Mouse (Mus musculus): Measurements from ENCODE around the gene AU040320. TPM values are rescaled to one million over a fixed set of nuclear protein-coding genes. Genes with fewer than 3 reads are reported as not detected.

Gene AU040320
- polyA plus RNA-seq, 1 experiment from 2014 or later, result 21.1 TPM

DNA sequence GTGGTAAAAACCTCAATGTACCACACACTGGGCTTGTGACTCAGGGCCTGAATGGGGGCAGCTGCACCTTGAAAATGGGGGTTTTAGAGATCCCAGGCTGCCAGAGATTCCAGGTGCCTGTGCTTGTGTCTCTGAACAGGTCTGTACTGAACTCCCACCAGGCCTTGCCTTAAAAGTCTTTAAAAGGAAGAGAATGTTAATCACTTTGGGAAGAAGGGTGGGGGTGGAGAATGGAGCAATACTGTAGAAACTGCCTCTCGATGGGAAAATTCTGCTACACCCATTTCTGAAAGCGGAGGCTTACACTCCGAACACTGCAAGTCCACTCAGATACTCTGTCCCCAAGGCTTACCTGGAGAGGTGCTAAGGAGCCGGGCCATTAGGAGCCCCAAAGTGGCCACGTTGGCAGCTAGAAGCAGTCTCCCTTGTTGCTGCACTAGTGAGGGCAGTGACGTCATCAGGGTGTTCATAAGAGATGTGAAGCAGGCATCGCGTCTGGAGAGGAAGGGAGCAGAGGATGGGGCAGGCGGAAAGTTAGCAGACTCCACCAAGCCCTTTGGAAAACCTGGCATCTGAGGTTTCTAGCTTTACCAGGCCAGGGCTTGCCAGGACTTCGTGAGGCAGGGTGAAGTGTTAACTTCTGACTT, 7.0 kb upstream of the AU040320 start:
- no peaks in the 10 kb centered on the region for H3K9me3 ChIP-seq (replicated peaks; ENCODE audit: control insufficient read depth, low read length)
- H3K4me1 ChIP-seq (ENCODE audit: control insufficient read depth, insufficient read depth, low read length), result peaks cover 11% of the 10 kb centered on the region
- no peak overlapping the region for H3K27ac ChIP-seq (ENCODE audit: low read length)
- no peak overlapping the region for H3K4me3 ChIP-seq (ENCODE audit: low read length)
- H3K4me2 ChIP-seq (ENCODE audit: low read depth, low read length), result no peak overlapping the region
- H3K27me3 ChIP-seq (ENCODE audit: control insufficient read depth, insufficient read depth, low read length), result no peaks in the 10 kb centered on the region
- ATAC-seq (replicated peaks; ENCODE audit: extremely low read depth, insufficient read depth, low FRiP score), result no peak
- no peak overlapping the region for H3K9ac ChIP-seq (ENCODE audit: low read length)
- WGBS, result 70% methylated on average over 10 of the region's 10 CpGs
- peaks cover 24% of the 10 kb centered on the region for H3K36me3 ChIP-seq (ENCODE audit: control insufficient read depth, insufficient read depth)

DNA sequence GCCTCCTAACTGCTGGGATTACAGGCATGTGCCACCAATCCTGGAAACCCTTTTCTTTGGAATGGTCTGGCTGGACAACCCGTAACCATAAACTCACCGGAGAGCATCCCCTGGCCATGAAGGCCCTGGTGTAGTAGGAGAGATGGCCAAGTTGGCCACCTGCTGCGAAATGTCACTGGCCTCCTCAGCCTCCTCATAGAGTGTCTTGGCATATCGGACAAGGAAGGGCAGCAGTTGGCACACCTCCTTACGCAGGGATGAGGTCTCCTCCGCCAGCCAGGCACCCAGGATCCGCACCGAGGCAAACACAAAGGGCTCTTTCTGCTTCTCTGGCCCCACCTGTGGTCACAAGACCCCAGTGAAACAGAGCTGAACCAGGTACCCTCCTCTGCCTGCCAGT, 5.0 kb upstream of the AU040320 start:
- no peak for ATAC-seq (replicated peaks; ENCODE audit: extremely low read depth, insufficient read depth, low FRiP score)
- 92% methylated on average over 8 of the region's 8 CpGs for WGBS
- Histone ChIP-seq H3K4me1 (ENCODE audit: control insufficient read depth, insufficient read depth, low read length) (peaks cover 21% of the 10 kb centered on the region), H3K36me3 (ENCODE audit: control insufficient read depth, insufficient read depth) (peaks cover 24% of the 10 kb centered on the region), H3K27ac (ENCODE audit: low read length) (no peak overlapping the region), H3K27me3 (ENCODE audit: control insufficient read depth, insufficient read depth, low read length) (no peaks in the 10 kb centered on the region), H3K9me3 (replicated peaks; ENCODE audit: control insufficient read depth, low read length) (no peaks in the 10 kb centered on the region), H3K4me3 (ENCODE audit: low read length) (no peak overlapping the region), H3K9ac (ENCODE audit: low read length) (no peak overlapping the region), H3K4me2 (ENCODE audit: low read depth, low read length) (no peak overlapping the region)

DNA sequence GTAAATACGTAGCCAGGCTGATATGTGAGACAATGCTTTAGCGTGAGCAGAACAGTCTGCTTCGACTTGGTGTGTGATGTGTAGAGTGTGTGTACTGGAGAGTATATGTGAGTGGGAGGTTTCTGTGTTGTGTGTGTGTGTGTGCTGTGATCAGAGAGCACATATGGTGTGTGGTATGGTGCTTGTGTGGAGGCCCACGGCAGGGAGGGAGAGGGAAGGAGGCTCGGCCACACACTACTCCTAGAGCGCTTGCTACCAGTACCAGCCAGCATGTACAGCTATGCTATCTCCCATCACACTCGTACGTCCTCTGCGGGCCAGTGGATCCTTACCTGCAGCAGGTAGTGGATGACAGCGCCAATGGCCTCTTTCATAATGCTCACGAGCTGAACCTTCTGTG, 3.8 kb upstream of the AU040320 start:
- Histone ChIP-seq H3K9me3 (replicated peaks; ENCODE audit: control insufficient read depth, low read length) (no peaks in the 10 kb centered on the region), H3K9ac (ENCODE audit: low read length) (no peak overlapping the region), H3K4me2 (ENCODE audit: low read depth, low read length) (no peak overlapping the region), H3K4me3 (ENCODE audit: low read length) (no peak overlapping the region), H3K27me3 (ENCODE audit: control insufficient read depth, insufficient read depth, low read length) (no peaks in the 10 kb centered on the region), H3K27ac (ENCODE audit: low read length) (no peak overlapping the region), H3K4me1 (ENCODE audit: control insufficient read depth, insufficient read depth, low read length) (peaks cover 25% of the 10 kb centered on the region), H3K36me3 (ENCODE audit: control insufficient read depth, insufficient read depth) (peaks cover 22% of the 10 kb centered on the region)
- ATAC-seq (replicated peaks; ENCODE audit: extremely low read depth, insufficient read depth, low FRiP score), result no peak
- WGBS, result 88% methylated on average over 11 of the region's 11 CpGs

DNA sequence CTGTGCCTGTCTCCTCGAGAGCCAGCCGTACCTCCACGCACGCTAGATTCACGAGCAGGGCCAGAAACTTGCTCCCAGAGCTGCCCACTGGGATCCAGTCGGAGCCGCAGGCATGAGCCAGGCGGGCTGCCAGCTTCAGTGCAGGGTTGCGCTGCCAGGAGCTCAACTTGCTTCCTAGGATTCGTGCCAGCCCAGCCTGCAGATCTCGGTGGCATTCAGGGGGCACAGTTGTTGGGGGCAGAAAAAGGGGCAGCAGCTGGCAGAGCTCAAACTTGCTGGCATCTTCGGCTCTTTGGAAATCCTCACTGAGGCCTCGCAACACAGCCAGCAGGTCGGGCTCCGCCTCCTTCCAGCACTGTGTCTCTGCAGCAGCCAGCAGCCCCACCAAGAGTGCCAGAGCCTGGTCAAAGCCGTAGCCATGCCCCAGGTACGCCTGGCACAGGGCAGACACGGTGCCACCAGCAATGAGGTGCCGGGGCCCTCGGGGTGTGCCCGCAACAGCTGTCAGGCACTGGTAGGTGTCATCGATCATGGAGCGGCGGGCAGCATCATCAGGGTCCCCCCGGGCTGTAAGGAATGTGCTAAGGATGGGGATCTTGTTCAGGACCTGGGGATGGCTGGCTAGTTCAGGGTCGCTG, 3.2 kb upstream of the AU040320 start:
- H3K36me3 ChIP-seq (ENCODE audit: control insufficient read depth, insufficient read depth), result peaks cover 16% of the 10 kb centered on the region
- H3K4me3 ChIP-seq (ENCODE audit: low read length), result no peak overlapping the region
- H3K27me3 ChIP-seq (ENCODE audit: control insufficient read depth, insufficient read depth, low read length), result no peaks in the 10 kb centered on the region
- H3K4me2 ChIP-seq (ENCODE audit: low read depth, low read length), result no peak overlapping the region
- no peak for ATAC-seq (replicated peaks; ENCODE audit: extremely low read depth, insufficient read depth, low FRiP score)
- WGBS, result 81% methylated on average over 26 of the region's 26 CpGs
- no peak overlapping the region for H3K27ac ChIP-seq (ENCODE audit: low read length)
- H3K4me1 ChIP-seq (ENCODE audit: control insufficient read depth, insufficient read depth, low read length), result peaks cover 26% of the 10 kb centered on the region
- H3K9ac ChIP-seq (ENCODE audit: low read length), result no peak overlapping the region
- H3K9me3 ChIP-seq (replicated peaks; ENCODE audit: control insufficient read depth, low read length), result no peaks in the 10 kb centered on the region

DNA sequence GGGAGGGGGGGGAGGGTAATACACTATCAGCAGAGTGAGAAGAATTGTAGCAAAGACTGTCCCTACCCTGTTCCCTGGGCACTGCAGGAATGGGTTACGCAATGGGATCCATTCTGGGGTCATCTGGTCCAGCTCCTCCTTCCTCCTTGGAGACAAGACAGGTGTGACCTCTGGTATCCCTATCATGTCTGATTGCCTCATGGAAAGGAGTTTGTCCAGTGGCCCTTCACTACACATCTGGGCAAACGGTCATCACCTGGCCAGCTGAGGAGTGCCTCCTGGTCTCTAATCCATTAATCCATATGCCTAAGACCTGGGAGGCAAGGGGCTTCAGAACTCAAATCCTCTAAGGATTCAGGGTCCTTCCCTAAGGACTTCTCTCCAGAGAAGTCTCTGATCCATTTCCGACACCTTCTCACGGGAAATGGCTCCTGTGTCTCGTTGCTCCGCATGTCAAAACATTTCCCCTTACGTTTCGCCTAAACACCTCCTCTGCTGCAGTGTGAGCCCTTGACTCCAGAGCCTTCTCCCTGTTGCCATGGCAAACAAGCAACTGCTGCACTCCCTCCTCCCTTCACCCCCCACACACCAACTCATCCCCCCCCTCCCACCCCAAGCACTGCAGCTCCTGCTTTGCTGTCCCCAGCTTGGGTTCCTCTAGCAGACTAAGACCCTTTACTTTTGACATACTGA, 2.3 kb upstream of the AU040320 start:
- Histone ChIP-seq H3K27me3 (ENCODE audit: control insufficient read depth, insufficient read depth, low read length) (no peaks in the 10 kb centered on the region), H3K9ac (ENCODE audit: low read length) (no peak overlapping the region), H3K4me3 (ENCODE audit: low read length) (no peak overlapping the region), H3K27ac (ENCODE audit: low read length) (no peak overlapping the region), H3K9me3 (replicated peaks; ENCODE audit: control insufficient read depth, low read length) (no peaks in the 10 kb centered on the region), H3K36me3 (ENCODE audit: control insufficient read depth, insufficient read depth) (peaks cover 16% of the 10 kb centered on the region), H3K4me1 (ENCODE audit: control insufficient read depth, insufficient read depth, low read length) (peaks cover 26% of the 10 kb centered on the region), H3K4me2 (ENCODE audit: low read depth, low read length) (no peak overlapping the region)
- no peak for ATAC-seq (replicated peaks; ENCODE audit: extremely low read depth, insufficient read depth, low FRiP score)
- 74% methylated on average over 8 of the region's 8 CpGs for WGBS

DNA sequence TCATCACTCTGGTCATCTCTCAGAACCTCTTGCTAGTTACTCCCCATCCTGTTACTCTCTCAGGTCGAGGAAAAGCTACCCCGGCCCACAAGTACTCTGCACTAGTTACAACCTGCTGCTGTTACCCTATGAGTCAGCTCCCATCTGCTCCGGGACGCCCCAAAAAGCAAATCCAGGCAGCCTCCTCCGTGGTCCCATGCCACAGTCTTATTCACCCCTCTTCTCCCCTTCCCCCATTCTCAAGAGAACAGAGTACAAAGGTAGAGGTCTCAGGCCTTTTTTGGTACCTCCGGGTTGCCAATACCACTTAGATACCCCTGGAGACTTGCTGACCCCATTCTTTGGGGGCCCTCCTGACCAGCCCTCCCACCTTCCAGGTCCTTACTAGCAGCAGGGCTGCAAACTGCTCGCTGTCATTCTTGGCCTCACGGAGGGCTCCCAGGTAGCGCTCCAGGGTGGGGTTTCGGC, 1.8 kb upstream of the AU040320 start:
- Histone ChIP-seq H3K27ac (ENCODE audit: low read length) (no peak overlapping the region), H3K27me3 (ENCODE audit: control insufficient read depth, insufficient read depth, low read length) (no peaks in the 10 kb centered on the region), H3K4me1 (ENCODE audit: control insufficient read depth, insufficient read depth, low read length) (peaks cover 26% of the 10 kb centered on the region), H3K9ac (ENCODE audit: low read length) (peak overlapping the region; percentile 93; the same call in 1 of the 2 replicates), H3K9me3 (replicated peaks; ENCODE audit: control insufficient read depth, low read length) (no peaks in the 10 kb centered on the region), H3K4me3 (ENCODE audit: low read length) (peak overlapping the region; percentile 82; the same call in 1 of the 2 replicates), H3K36me3 (ENCODE audit: control insufficient read depth, insufficient read depth) (peaks cover 11% of the 10 kb centered on the region), H3K4me2 (ENCODE audit: low read depth, low read length) (peak overlapping the region; percentile 100)
- WGBS, result 59% methylated on average over 10 of the region's 10 CpGs
- ATAC-seq (replicated peaks; ENCODE audit: extremely low read depth, insufficient read depth, low FRiP score), result no peak

DNA sequence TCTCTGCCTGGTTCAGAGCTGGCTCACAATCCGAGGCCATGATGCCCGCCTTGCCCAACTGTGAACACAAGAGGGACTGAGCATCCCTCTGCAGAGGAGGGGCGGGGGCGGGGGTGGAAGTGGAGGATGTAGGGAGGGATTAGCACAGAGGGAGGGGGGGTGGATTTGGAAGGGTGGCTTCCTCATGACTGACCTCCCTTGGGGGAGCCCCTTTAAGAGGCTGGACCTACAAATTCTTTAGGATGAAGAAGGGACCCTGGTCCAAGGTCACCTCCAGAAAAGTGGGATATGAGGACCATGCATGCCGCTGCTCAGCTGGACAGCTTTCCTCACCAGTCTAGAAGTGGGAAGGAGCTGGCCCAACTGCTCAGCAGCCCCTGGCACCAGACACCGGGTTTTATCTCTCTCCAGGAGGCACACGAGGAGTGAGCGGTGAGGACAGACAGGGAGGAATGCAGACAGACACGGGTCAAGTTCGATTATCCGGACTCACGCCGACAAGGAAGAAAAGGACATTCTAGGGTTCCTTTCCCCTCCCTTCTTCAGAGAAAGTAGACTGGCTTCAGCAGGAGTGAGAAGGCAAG, 1.2 kb upstream of the AU040320 start:
- WGBS, result 5% methylated on average over 13 of the region's 13 CpGs
- ATAC-seq (replicated peaks; ENCODE audit: extremely low read depth, insufficient read depth, low FRiP score), result no peak
- Histone ChIP-seq H3K27ac (ENCODE audit: low read length) (peak overlapping the region; percentile 49), H3K36me3 (ENCODE audit: control insufficient read depth, insufficient read depth) (peaks cover 9% of the 10 kb centered on the region), H3K9me3 (replicated peaks; ENCODE audit: control insufficient read depth, low read length) (no peaks in the 10 kb centered on the region), H3K4me1 (ENCODE audit: control insufficient read depth, insufficient read depth, low read length) (peaks cover 30% of the 10 kb centered on the region), H3K4me3 (ENCODE audit: low read length) (peak overlapping the region; percentile 82), H3K27me3 (ENCODE audit: control insufficient read depth, insufficient read depth, low read length) (no peaks in the 10 kb centered on the region), H3K9ac (ENCODE audit: low read length) (peak overlapping the region; percentile 93), H3K4me2 (ENCODE audit: low read depth, low read length) (peak overlapping the region; percentile 100)

DNA sequence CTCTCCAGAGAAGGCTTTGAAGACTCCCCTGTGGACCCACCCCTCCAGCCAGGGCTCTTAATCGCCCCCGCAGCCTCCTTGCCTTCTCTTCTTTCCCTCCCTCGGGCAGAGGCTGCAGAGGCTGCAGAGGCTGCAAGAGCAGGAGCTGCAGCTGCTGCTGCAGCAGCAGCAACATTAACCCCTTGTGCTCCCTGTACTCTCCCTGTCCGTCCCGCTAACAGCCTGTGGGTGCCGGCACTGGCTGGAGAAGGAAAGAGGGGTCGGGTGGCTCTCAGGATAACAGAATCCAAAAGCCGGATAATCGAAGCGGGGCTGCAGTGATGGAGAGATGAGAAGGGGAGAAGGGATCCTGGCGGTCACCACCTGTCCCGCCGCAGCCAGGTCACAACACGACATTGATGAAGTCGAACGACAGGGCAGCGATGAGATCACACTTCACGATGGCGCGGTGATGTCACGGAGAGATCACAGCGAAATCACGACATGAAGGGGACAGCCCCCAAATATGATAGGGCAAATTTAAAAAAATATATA, 669 bp upstream of the AU040320 start:
- H3K27ac ChIP-seq (ENCODE audit: low read length), result peak overlapping the region; percentile 52
- ATAC-seq (replicated peaks; ENCODE audit: extremely low read depth, insufficient read depth, low FRiP score), result no peak
- no peaks in the 10 kb centered on the region for H3K9me3 ChIP-seq (replicated peaks; ENCODE audit: control insufficient read depth, low read length)
- peaks cover 30% of the 10 kb centered on the region for H3K4me1 ChIP-seq (ENCODE audit: control insufficient read depth, insufficient read depth, low read length)
- WGBS, result 1% methylated on average over 23 of the region's 23 CpGs
- peak overlapping the region; percentile 93 for H3K9ac ChIP-seq (ENCODE audit: low read length)
- H3K4me3 ChIP-seq (ENCODE audit: low read length), result peak overlapping the region; percentile 82
- peaks cover 6% of the 10 kb centered on the region for H3K36me3 ChIP-seq (ENCODE audit: control insufficient read depth, insufficient read depth)
- H3K27me3 ChIP-seq (ENCODE audit: control insufficient read depth, insufficient read depth, low read length), result no peaks in the 10 kb centered on the region
- peak overlapping the region; percentile 100 for H3K4me2 ChIP-seq (ENCODE audit: low read depth, low read length)

Data from heart, embryonic 16.5 days (tissue).